Mouse (Mus musculus): ENCODE results near the gene Itpr2.

- TF ChIP-seq CTCF (IDR thresholded peaks at IDR 0.05; ENCODE audit: extremely low read depth, insufficient read depth, insufficient read length, insufficient replicate concordance) (no peak), POLR2A (IDR thresholded peaks at IDR 0.05; ENCODE audit: low read depth, low read length) (no peak)
Observed at GRCm38 (mm10) chr6:146211233-146211632, 290.8 kb downstream of the Itpr2 start.
